In genomic region chr4:156193200-156193590, GRCm38 (mm10) we compare ENCODE assay signal across 12 mouse cellular contexts. TPM values are rescaled to one million over a fixed set of nuclear protein-coding genes. Genes with fewer than 3 reads are reported as not detected.
DNase-seq lines count a peak whose midpoint lies in the region; ATAC-seq lines count a peak whose summit lies in the region.
"Had no signal": no experiment of that assay in that cellular context is flagged by ENCODE, and none has a peak within 500 bp of the region (broad histone marks: within the 10 kb centered on the region; RNA-seq: fewer than 3 reads in every experiment).

No protein-coding gene starts in this region.

- no peak for ATAC-seq in forebrain, embryonic 11.5 days (replicated peaks; ENCODE audit: low FRiP score)
- ATAC-seq in kidney, embryonic 14.5 days (ENCODE audit: low FRiP score, low TSS enrichment), result no peak

- H3K9ac ChIP-seq in forebrain, embryonic 11.5 days (ENCODE audit: low read length), result no peak overlapping the region
- H3K9ac ChIP-seq in kidney, embryonic 14.5 days (ENCODE audit: low read depth, low read length), result no peak overlapping the region

- WGBS in forebrain, embryonic 10.5 days, result 22% methylated on average over 2 of the region's 2 CpGs
- WGBS in forebrain, embryonic 11.5 days, result 25% methylated on average over 2 of the region's 2 CpGs
- 20% methylated on average over 2 of the region's 2 CpGs for WGBS in kidney, embryonic 14.5 days

- H3K4me2 ChIP-seq in forebrain, embryonic 11.5 days (ENCODE audit: low read depth, low read length, severe bottlenecking), result no peak overlapping the region
- H3K4me2 ChIP-seq in kidney, embryonic 14.5 days (replicated peaks; ENCODE audit: low read depth, low read length), result peak overlapping the region; percentile 2; the same call in 1 of the 2 replicates

- peaks cover 61% of the 10 kb centered on the region for H3K36me3 ChIP-seq in forebrain, embryonic 10.5 days (replicated peaks)
- H3K36me3 ChIP-seq in forebrain, embryonic 11.5 days (ENCODE audit: control insufficient read depth, insufficient read depth, low read length), result no peaks in the 10 kb centered on the region; the same call in 1 of the 2 replicates
- peaks cover 51% of the 10 kb centered on the region for H3K36me3 ChIP-seq in kidney, embryonic 14.5 days (ENCODE audit: control insufficient read depth, insufficient read depth, low read length)

- DNase-seq in forebrain, embryonic 10.5 days (ENCODE audit: extremely low spot score, low spot score), result no peak
- DNase-seq in forebrain, embryonic 11.5 days (ENCODE audit: low spot score), result no peak
- peak; percentile 96 for DNase-seq in ES-CJ7 (ENCODE audit: low read depth, low spot score)
- peak; percentile 60 for DNase-seq in lung, postnatal 10 days
- DNase-seq in adrenal gland, postnatal 10 days, result no peak
- no peak for DNase-seq in testis, postnatal 10 days (ENCODE audit: low spot score)
- no peak for DNase-seq in layer of hippocampus, postnatal 14 days (ENCODE audit: low spot score in 2 of 2)
- DNase-seq: adrenal gland, adult 8-10 months; thymus, postnatal 14 days had no signal

- no peaks in the 10 kb centered on the region for H3K9me3 ChIP-seq in forebrain, embryonic 10.5 days
- H3K9me3 ChIP-seq in forebrain, embryonic 11.5 days (ENCODE audit: control insufficient read depth, low read length), result no peaks in the 10 kb centered on the region
- H3K9me3 ChIP-seq in kidney, embryonic 14.5 days (ENCODE audit: control insufficient read depth, low read length), result no peaks in the 10 kb centered on the region
- H3K9me3 ChIP-seq: liver, embryonic 13.5 days had no signal

- peak overlapping the region; percentile 92 for H3K4me3 ChIP-seq in forebrain, embryonic 10.5 days
- no peak overlapping the region for H3K4me3 ChIP-seq in forebrain, embryonic 11.5 days (ENCODE audit: low read depth, low read length)
- no peak overlapping the region for H3K4me3 ChIP-seq in kidney, embryonic 14.5 days (ENCODE audit: low read length)
- H3K4me3 ChIP-seq: heart, adult 2 months; liver, embryonic 13.5 days had no signal

- peaks cover 93% of the 10 kb centered on the region for H3K4me1 ChIP-seq in forebrain, embryonic 10.5 days
- peaks cover 65% of the 10 kb centered on the region for H3K4me1 ChIP-seq in forebrain, embryonic 11.5 days (replicated peaks; ENCODE audit: control insufficient read depth, insufficient read depth, low read length)
- peaks cover 76% of the 10 kb centered on the region for H3K4me1 ChIP-seq in kidney, embryonic 14.5 days (ENCODE audit: control insufficient read depth, insufficient read depth, low read length)

- H3K27me3 ChIP-seq in forebrain, embryonic 10.5 days (ENCODE audit: poor library complexity, severe bottlenecking), result no peaks in the 10 kb centered on the region
- H3K27me3 ChIP-seq in forebrain, embryonic 11.5 days (ENCODE audit: control insufficient read depth, insufficient read depth, low read length), result no peaks in the 10 kb centered on the region
- no peaks in the 10 kb centered on the region for H3K27me3 ChIP-seq in kidney, embryonic 14.5 days (ENCODE audit: control insufficient read depth, insufficient read depth, low read length)

- peak overlapping the region; percentile 56; the same call in 1 of the 2 replicates for H3K27ac ChIP-seq in forebrain, embryonic 10.5 days
- H3K27ac ChIP-seq in forebrain, embryonic 11.5 days (ENCODE audit: low read depth, low read length), result no peak overlapping the region
- peak overlapping the region; percentile 73 for H3K27ac ChIP-seq in kidney, embryonic 14.5 days (ENCODE audit: low read depth, low read length)
- H3K27ac ChIP-seq: liver, embryonic 13.5 days had no signal

RNA-seq across cellular contexts. Expression of gene Agrn, which starts 4.1 kb away (rescaled TPM):
- 58.3 and 62.0 TPM in 2 replicates for polyA plus RNA-seq in forebrain, embryonic 10.5 days (2016; fragmentation: Nextera tagmentation; extraction: Ambion mirVana)
- 97.0 and 108 TPM in 2 replicates for polyA plus RNA-seq in forebrain, embryonic 11.5 days (2014; fragmentation: Nextera tagmentation; extraction: Ambion mirVana)
- 61.6 and 83.9 TPM in 2 replicates for polyA plus RNA-seq in kidney, embryonic 14.5 days (2014; fragmentation: Nextera tagmentation; extraction: Ambion mirVana)
- 10 to 100 TPM; 59.6 to 82.4 TPM for total RNA-seq in adrenal gland, postnatal 10 days (2021)
- total RNA-seq in layer of hippocampus, postnatal 14 days (2021), result 100 to 1,000 TPM; 209 to 213 TPM

RNA-seq across cellular contexts. Expression of gene Isg15, which starts 7.4 kb away (rescaled TPM):
- polyA plus RNA-seq in forebrain, embryonic 10.5 days (2016; fragmentation: Nextera tagmentation; extraction: Ambion mirVana), result 0.38 and 0.43 TPM in 2 replicates
- polyA plus RNA-seq in forebrain, embryonic 11.5 days (2014; fragmentation: Nextera tagmentation; extraction: Ambion mirVana), result 0.35 and 0.37 TPM in 2 replicates
- polyA plus RNA-seq in kidney, embryonic 14.5 days (2014; fragmentation: Nextera tagmentation; extraction: Ambion mirVana), result 0.36 TPM in 1 of 2 replicates, not detected in the other
- total RNA-seq in adrenal gland, postnatal 10 days (2021), result 1 to 10 TPM; 1.6 to 2.2 TPM
- total RNA-seq in layer of hippocampus, postnatal 14 days (2021), result under 1 TPM; 0.55 to 0.76 TPM

RNA-seq across cellular contexts. Expression of gene AW011738, which starts 9.9 kb away (rescaled TPM):
- 3.9 and 4.4 TPM in 2 replicates for polyA plus RNA-seq in forebrain, embryonic 10.5 days (2016; fragmentation: Nextera tagmentation; extraction: Ambion mirVana)
- polyA plus RNA-seq in forebrain, embryonic 11.5 days (2014; fragmentation: Nextera tagmentation; extraction: Ambion mirVana), result 2.0 and 2.3 TPM in 2 replicates
- polyA plus RNA-seq in kidney, embryonic 14.5 days (2014; fragmentation: Nextera tagmentation; extraction: Ambion mirVana), result 1.0 and 1.6 TPM in 2 replicates
- total RNA-seq in adrenal gland, postnatal 10 days (2021), result 1 to 10 TPM; 2.6 to 3.5 TPM
- total RNA-seq in layer of hippocampus, postnatal 14 days (2021), result 1 to 10 TPM; 6.5 to 6.7 TPM

RNA-seq across cellular contexts. Expression of gene Perm1, which starts 22.5 kb away (rescaled TPM):
- polyA plus RNA-seq in forebrain, embryonic 10.5 days (2016; fragmentation: Nextera tagmentation; extraction: Ambion mirVana), result 1.1 TPM in 2 replicates
- 1.4 and 1.6 TPM in 2 replicates for polyA plus RNA-seq in forebrain, embryonic 11.5 days (2014; fragmentation: Nextera tagmentation; extraction: Ambion mirVana)
- 0.67 and 0.92 TPM in 2 replicates for polyA plus RNA-seq in kidney, embryonic 14.5 days (2014; fragmentation: Nextera tagmentation; extraction: Ambion mirVana)
- total RNA-seq in adrenal gland, postnatal 10 days (2021), result 10 to 100 TPM in 1 of 2 experiments, 1 to 10 TPM in 1; 9.8 to 28.4 TPM
- total RNA-seq in layer of hippocampus, postnatal 14 days (2021), result under 1 TPM; 0.25 to 0.33 TPM
- polyA plus RNA-seq: liver, embryonic 13.5 days had no signal

RNA-seq across cellular contexts. Expression of gene Plekhn1, which starts 41.5 kb away (rescaled TPM):
- polyA plus RNA-seq in forebrain, embryonic 10.5 days (2016; fragmentation: Nextera tagmentation; extraction: Ambion mirVana), result 21.9 and 23.1 TPM in 2 replicates
- 26.7 and 27.2 TPM in 2 replicates for polyA plus RNA-seq in forebrain, embryonic 11.5 days (2014; fragmentation: Nextera tagmentation; extraction: Ambion mirVana)
- polyA plus RNA-seq in kidney, embryonic 14.5 days (2014; fragmentation: Nextera tagmentation; extraction: Ambion mirVana), result 17.4 and 20.3 TPM in 2 replicates
- total RNA-seq in adrenal gland, postnatal 10 days (2021), result 10 to 100 TPM; 13.3 to 20.3 TPM
- 10 to 100 TPM; 37.7 to 38.4 TPM for total RNA-seq in layer of hippocampus, postnatal 14 days (2021)

Comparison
In these comparisons a context has a peak if more than half of its experiments do, and no peak if none do; other contexts are left out.
1. DNase-seq: peak in ES-CJ7 (single experiment) and lung, postnatal 10 days (single experiment); none in forebrain, embryonic 10.5 days (single experiment), forebrain, embryonic 11.5 days (single experiment), adrenal gland, postnatal 10 days (single experiment), testis, postnatal 10 days (single experiment) and layer of hippocampus, postnatal 14 days (0 of 2).